Mouse (Mus musculus): ENCODE results near the gene Zfp511.

DNA sequence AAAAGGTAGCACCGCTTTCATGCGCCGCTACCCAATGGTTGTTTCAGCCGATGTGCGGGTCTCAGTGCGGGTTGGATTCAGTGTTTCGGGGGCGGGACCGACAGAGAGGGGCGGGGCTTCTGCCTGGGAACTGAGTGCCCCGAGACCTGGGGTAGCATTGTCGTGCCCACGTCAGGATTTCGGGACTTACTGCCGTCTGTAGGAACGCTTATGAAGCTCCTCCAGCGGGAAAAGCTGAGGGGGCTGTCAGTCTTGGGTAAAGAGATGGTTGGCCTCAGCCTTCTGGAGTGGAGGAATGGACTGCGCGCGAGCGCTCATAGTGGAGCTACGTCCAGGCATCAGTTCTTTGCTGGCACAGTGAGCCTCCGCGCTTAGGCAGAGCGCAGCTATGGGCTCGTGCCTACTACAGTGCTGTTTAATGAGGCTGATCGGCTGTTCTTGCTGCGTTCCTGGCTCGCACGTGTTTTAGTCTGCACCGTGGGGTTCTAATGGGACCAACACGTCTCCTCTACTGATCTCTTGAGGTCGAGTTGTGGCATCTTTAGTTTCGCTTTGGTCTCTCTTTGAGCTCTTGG lies 13.0 kb downstream of the Zfp511 start:
- TF ChIP-seq CTCF (IDR thresholded peaks at IDR 0.05; ENCODE audit: borderline replicate concordance, insufficient read depth, low read depth, low read length): no peak
- no peak for TF ChIP-seq POLR2A (IDR thresholded peaks at IDR 0.05; ENCODE audit: borderline replicate concordance, insufficient read depth, low read length)

All from cerebellum, adult 2 months (tissue).